Mouse (Mus musculus): Measurements from ENCODE around the gene Elf5.
A peak's percentile ranks its signal among the peaks of the same experiment; 100 is the strongest.

Gene Elf5

DNA sequence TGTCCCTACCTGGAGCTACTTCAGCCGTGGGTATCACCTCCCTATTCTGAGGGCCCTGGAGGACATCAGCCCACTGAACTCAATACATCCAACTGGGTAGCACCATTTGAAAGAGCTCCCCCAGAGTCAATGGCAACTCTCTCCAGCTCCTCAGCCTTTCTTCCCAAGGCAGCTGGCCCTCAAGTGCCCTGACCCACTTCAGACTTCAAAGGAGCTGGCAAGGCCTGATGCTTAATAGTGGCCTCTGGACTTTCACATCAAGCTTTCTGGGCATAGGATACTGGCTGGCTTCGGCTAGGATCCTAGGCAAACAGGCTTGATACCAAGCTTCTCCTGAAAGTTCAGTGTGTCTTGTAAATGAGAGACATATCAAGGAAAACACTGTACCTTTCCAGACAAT lies 23.6 kb downstream of the Elf5 start:
- DNase-seq (ENCODE audit: low spot score): no peak

DNA sequence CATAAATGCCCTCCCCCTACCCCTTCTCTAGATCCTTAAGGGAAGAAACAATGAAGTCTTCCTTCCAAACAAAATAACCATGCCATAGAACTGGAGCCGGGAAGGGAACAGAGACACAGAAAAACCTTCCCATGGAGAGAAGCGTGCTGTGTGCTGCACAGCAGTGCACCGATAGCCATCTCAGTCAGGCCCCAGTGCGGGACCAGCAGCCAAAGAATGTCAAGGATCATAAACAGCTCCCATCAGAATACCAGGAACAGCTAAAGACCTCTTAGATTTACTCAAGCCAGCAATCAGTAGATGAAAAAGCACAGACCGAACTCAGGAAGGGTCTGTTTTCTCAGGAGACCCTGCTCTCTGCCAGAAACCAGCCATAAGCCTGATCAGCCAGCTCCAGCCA lies 25.0 kb downstream of the Elf5 start:
- DNase-seq (ENCODE audit: low spot score): no peak

- DNase-seq (ENCODE audit: low spot score): no peak
Observed at GRCm38 (mm10) chr2:103439071-103439622, 27.7 kb downstream of the Elf5 start.

DNA sequence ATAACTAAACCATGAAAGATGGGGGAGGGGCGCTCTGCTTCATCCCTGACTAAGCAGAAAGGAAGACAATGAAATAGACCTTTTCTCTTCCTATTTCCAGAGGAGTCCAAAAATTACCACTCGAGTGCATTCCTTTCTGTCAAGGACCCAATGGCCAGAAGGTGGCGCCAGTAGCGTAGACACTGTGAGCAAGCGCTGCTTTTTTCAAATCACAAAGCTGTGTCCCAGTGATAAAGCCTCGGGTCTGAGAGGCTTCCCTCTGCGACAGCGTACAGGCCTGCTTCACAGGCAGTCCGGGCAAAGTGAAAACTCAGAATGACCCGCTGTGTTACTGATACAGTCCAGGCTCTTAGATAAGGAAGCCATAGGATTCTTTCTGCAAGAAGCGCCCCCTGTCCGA lies 28.2 kb downstream of the Elf5 start:
- DNase-seq (ENCODE audit: low spot score): peak; percentile 64

- peak; percentile 60 for DNase-seq (ENCODE audit: low spot score)
Observed at GRCm38 (mm10) chr2:103445776-103446175, 34.3 kb downstream of the Elf5 start.

DNA sequence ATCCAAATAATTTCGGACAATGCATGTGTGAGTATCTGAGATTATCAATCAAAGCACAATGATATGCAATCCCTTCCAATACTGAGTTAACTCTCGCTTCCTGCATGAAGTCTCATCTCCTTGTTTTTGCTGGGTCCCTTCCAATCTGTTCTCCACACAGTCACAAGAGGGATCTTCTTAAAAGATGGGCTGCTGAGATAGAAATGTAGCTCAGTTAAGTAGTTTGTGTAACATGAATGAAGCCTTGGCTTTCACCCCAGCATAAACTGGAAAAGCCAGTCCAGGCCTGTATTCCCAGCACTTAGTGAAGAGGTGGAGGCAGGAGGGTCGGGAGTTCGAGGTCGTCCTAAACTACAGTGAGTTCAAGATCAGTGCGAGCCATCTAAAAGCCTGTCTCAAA lies 34.8 kb downstream of the Elf5 start:
- no peak for DNase-seq (ENCODE audit: low spot score)

DNA sequence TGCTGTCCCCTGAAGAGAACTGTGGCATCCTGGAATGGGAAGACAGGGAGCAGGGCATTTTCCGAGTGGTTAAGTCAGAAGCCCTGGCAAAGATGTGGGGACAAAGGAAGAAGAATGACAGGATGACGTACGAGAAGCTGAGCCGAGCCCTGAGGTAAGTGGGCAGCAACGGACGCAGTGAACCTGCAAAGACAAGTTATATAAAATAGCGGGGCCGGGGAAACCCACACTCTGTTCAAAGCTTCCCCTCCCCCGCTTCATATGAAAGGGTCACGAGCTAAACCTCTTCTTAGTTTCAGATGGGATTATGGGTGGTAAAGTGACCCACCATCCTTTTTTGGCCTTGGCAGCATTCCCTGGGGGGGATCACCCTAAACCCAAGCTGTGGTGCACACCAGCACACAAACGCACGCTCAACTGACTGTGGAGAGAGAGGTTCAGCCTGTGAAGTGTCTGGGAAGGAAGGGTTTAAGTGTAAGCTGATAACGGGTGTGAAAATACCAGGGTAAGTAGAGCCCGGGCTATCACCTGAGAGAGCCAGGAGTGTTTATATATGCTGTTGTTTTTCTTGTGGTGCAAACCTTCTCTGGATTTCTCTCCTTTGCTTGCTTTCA lies 37.6 kb downstream of the Elf5 start:
- no peak for DNase-seq (ENCODE audit: low spot score)

DNA sequence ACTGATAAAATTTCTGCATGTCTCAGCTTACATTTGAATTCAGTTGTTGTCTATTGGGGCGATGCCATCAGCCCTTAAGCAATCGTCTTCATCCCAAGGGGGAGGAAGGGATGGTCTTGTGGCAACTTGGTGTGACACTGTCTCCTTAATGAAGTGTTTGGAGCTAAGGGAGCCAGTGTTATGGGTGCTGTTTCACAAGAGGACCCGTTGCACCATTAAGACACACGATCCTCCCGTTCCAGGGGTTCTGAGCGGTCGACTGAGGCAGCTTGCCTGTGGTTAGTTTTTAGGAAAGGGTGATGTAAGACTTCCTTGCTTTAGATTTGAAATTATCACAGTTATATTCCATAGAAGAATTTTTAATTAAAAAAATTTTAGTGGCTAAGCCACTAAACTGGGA lies 38.3 kb downstream of the Elf5 start:
- DNase-seq (ENCODE audit: low spot score): no peak

DNA sequence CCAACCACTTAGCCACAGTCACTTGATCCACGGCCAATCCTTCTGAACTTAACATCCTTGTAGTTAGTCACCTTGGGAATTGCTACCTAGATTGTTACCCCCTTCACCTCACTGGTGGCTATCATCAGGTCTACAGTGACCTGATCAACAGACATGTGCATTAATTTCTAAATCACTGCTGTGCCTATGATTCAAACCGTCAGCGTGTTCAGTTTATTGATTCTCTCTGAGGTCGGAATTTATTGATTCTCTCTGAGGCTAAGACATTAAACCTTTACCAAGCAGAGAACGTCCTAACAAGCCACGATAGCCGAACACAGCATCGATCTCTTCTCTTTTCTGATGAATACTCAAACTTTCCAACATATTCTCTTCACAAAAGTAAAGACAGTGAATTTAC lies 38.8 kb downstream of the Elf5 start:
- no peak for DNase-seq (ENCODE audit: low spot score)

DNA sequence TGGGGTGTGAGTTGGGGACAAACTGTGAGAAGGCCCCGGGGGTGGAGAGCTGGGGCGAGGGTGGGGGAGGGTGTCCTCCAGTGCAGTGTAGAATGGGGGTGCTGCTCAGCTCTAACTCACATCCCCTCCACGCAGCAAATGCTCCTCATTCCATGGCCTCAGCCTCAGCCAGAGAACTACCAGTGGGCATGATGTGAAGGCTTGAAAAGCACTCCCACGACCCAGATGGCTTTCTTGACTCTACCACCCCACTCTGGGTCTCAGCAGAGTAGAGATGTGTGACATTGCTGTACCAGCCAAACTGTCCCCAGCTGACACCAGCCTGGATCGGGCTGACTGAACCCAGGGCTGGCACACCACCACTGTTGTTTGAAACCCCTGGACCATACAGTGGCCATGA lies 41.1 kb downstream of the Elf5 start:
- DNase-seq (ENCODE audit: low spot score): no peak

DNA sequence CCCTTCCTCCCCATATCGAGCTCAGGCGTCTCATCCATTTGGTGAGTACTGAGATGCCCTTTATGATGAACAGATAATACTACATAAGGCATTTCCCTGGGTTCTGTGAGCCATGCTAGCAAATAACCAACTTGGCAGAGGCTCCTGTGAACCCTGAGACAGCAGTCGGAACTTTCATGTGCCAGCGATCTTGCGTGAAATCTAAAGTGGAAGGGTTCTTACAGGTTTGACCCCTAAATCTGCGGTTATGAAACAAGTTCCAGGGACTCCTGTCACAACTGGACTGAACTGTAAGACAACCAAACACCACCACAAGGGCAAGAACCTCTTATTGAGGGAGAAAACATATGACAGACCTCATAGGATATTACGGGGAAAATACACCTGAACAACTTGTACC lies 44.3 kb downstream of the Elf5 start:
- no peak for DNase-seq (ENCODE audit: low spot score)

DNA sequence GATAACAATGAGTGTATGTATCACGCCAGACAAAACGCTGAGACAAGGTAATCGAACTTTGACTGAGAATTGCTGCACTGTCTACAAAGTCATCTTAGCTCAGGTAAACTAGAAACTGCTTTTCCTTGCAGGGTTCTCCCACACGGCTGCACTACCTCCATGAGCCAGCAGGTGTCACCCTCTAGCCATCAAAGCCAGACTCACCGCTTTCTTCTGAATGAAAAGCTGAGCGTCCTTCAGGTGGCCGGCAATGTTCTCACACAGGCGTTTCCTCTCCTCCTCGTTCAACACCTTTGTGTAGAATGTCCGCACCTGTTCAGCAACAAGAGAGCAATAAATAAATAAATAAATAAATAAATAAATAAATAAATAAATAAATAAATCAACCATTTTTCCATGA lies 45.2 kb downstream of the Elf5 start:
- DNase-seq (ENCODE audit: low spot score): peak; percentile 73

GRCm38 (mm10) chr2:103457048-103457447 lies 45.6 kb downstream of the Elf5 start:
- no peak for DNase-seq (ENCODE audit: low spot score)

- no peak for DNase-seq (ENCODE audit: low spot score)
Observed at GRCm38 (mm10) chr2:103457628-103458027, 46.1 kb downstream of the Elf5 start.

DNA sequence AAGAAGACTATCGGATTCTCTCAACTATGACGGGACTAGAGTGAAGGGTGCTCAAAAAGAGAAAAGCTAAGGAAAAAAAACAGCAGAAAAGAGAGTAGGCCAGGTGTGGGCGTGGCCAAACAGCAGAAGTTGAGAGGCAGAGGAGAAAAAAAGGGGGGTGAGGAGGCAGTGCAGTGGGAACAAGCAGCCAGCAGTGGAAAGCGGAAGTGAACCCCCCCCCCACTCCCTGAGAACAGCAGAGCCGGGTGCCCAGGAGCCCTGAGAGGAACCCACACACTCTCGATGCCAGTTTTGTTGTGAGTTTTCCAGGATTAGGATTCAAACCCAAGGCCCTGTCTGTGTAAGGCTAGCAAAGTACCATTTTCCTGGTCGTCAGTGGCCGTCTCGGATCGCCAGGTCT lies 47.6 kb downstream of the Elf5 start:
- DNase-seq (ENCODE audit: low spot score): no peak

- no peak for DNase-seq (ENCODE audit: low spot score)
Observed at GRCm38 (mm10) chr2:103461210-103461609, 49.7 kb downstream of the Elf5 start.

DNA sequence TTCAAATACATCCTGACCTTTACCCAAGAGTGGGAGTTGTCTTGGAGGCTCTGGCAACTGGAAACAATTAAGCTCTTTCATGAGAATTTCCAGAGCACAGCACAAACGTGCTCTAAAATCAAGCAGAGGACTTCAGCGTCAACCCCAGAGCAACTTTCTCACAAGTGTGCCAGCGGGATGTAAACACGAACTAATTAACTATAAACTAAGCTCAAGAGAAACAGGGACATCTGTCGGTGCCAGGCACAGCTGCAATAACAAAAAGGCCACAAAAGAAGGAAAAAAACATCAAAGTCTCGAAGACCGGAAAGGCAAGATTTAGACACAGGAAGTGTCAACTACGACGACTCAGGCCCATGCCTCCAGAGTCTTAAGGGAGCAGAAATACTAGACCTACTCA lies 50.3 kb downstream of the Elf5 start:
- DNase-seq (ENCODE audit: low spot score): no peak

DNA sequence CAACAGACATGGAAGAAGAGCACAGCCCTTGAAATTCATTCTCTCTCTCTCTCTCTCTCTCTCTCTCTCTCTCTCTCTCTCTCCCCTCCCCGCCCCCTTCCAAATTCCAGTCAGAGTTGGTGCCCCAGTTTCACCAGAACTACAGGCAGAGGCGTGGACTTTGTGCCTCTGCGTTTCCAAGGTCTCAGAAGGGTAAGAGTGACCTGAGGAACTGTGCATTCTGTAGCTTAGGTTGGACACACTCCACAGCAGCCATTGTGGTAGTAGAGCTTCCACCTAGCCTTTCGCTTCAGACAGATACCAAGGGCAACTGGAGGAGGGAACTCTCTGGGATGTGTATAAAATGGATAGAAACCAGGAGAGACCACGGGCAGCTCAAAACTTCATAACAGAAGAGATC lies 51.3 kb downstream of the Elf5 start:
- DNase-seq (ENCODE audit: low spot score): no peak

- no peak for DNase-seq (ENCODE audit: low spot score)
Observed at GRCm38 (mm10) chr2:103464524-103464923, 53.0 kb downstream of the Elf5 start.

DNA sequence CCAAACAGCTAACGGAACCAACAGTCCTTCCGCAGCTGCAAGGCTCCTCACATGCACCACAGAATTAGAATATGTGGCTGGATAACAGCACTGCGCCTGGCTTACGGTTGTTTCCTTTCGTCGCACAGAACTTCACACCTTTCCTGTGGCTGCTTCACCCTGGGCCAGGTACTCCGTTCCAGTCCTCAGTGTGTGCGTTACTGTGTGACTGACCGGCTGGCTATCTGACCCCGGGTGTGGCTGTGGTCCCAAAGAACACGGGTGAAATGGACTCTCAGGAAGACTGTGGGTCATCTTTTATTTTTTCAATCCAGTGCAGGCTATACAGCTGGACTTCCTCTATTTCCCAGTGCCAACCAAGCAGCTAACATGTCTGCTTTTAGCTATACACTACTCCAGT lies 53.9 kb downstream of the Elf5 start:
- no peak for DNase-seq (ENCODE audit: low spot score)

- DNase-seq (ENCODE audit: low spot score): no peak
Observed at GRCm38 (mm10) chr2:103466272-103466671, 54.8 kb downstream of the Elf5 start.

GRCm38 (mm10) chr2:103466984-103467588 lies 55.6 kb downstream of the Elf5 start:
- DNase-seq (ENCODE audit: low spot score): no peak

GRCm38 (mm10) chr2:103473362-103473761 lies 61.9 kb downstream of the Elf5 start:
- no peak for DNase-seq (ENCODE audit: low spot score)

GRCm38 (mm10) chr2:103476180-103476579 lies 64.7 kb downstream of the Elf5 start:
- no peak for DNase-seq (ENCODE audit: low spot score)
